Mouse (Mus musculus) liver, embryonic 14.5 days (tissue): Measurements from ENCODE around the gene Polr3e. TPM values are rescaled to one million over a fixed set of nuclear protein-coding genes. Genes with fewer than 3 reads are reported as not detected.

Experiments used
- ATAC-seq: fragments of 200-750 bp; cut with Nextera tagmentation; 2 replicates; pipeline ENCODE4 v1.8.0; 2017; ENCODE audit warnings: moderate number of reproducible peaks, mild to moderate bottlenecking, moderate library complexity; ENCODE audit not compliant: insufficient read depth
- DNase-seq, 3 experiments: peaks; one replicate each; pipeline ENCODE4 v3.0.0-alpha.2; 2012 to 2013; ENCODE audit warnings: low read depth in 3 of 3, low spot score in 3 of 3
- H3K27ac ChIP-seq: fragments of 300-500 bp; sonication (generic); 2 replicates; pipeline ENCODE4 v1.5.1; 2014; ENCODE audit warnings: moderate library complexity, mild to moderate bottlenecking, control low read depth, inconsistent platforms
- H3K27me3 ChIP-seq: fragments of 300-500 bp; sonication (generic); 2 replicates; pipeline ENCODE4 v1.6.1; 2014; ENCODE audit warnings: mild to moderate bottlenecking, low read length, moderate library complexity; ENCODE audit not compliant: control insufficient read depth, insufficient read depth
- H3K36me3 ChIP-seq: fragments of 300-500 bp; sonication (generic); replicated peaks from 2 replicates; pipeline ENCODE4 v1.6.1; 2014; ENCODE audit warnings: low read depth; ENCODE audit not compliant: control insufficient read depth, insufficient read depth
- H3K4me1 ChIP-seq, 2 experiments: fragments of 200-500 bp in 1 of 2; fragments of 300-500 bp in 1 of 2; sonication (generic) in 1 of 2; replicated peaks; 2 replicates each; pipeline ENCODE4 v1.6.1; 2012 to 2014; ENCODE audit warnings: antibody characterized with exemption in 1 of 2, inconsistent platforms in 1 of 2, low read length in 1 of 2; ENCODE audit not compliant: control insufficient read depth in 2 of 2, insufficient read depth in 2 of 2
- H3K4me2 ChIP-seq: fragments of 300-500 bp; sonication (generic); 2 replicates; pipeline ENCODE4 v1.6.1; 2014; ENCODE audit warnings: low read depth, mild to moderate bottlenecking, control low read depth, moderate library complexity
- H3K4me3 ChIP-seq, 2 experiments: fragments of 200-500 bp in 1 of 2; fragments of 300-500 bp in 1 of 2; sonication (generic) in 1 of 2; 2 replicates each; pipeline ENCODE4 v1.5.1; 2012 to 2014; ENCODE audit warnings: low read depth in 2 of 2, low read length in 2 of 2, mild to moderate bottlenecking in 2 of 2, control low read depth in 1 of 2, inconsistent platforms in 1 of 2, moderate library complexity in 1 of 2; ENCODE audit not compliant: insufficient read depth in 1 of 2
- H3K9ac ChIP-seq: fragments of 300-500 bp; sonication (generic); replicated peaks from 2 replicates; pipeline ENCODE4 v1.6.1; 2014; ENCODE audit warnings: mild to moderate bottlenecking, control low read depth, moderate library complexity
- H3K9me3 ChIP-seq: fragments of 300-500 bp; sonication (generic); 2 replicates; pipeline ENCODE4 v1.6.1; 2016; ENCODE audit warnings: low read length, mixed read lengths; ENCODE audit not compliant: control insufficient read depth
- CTCF ChIP-seq: IDR thresholded peaks from 2 replicates; pipeline ENCODE4 v1.5.1; 2016; ENCODE audit warnings: antibody characterized with exemption, low read depth, control low read depth
- EP300 ChIP-seq: IDR thresholded peaks from 2 replicates; pipeline ENCODE4 v1.6.1; 2016; ENCODE audit warnings: antibody characterized with exemption, low read depth
- WGBS: fragments of 180-500 bp; shearing (Covaris S2); extraction: QIAGEN DNeasy Blood & Tissue Kit; methylation state at CpG from one replicate; pipeline ENCODE4 v1.1.7; 2014; ENCODE audit not compliant: insufficient replicate concordance; 5-methylcytosine and 5-hydroxymethylcytosine counted together
- polyA plus RNA-seq, 2 experiments: library from polyadenylated mRNA; depleted of rRNA in 1 of 2; stranded (reverse) in 1 of 2; unstranded in 1 of 2; fragments of >200 nt; fragmentation: Nextera tagmentation in 1 of 2; extraction: Ambion mirVana in 1 of 2; gene quantifications; 2 replicates each; pipeline versions ENCODE4 v1.2.1 to v1.2.3; 2012 to 2014

Gene Polr3e
- polyA plus RNA-seq, 2 experiments = 7.1 to 9.2 TPM

- no peak for TF ChIP-seq EP300
- TF ChIP-seq CTCF = no peak
- Histone ChIP-seq H3K27ac (peak overlapping the region; percentile 74), H3K27me3 (peaks cover 2% of the 10 kb centered on the region; the same call in 1 of the 2 replicates), H3K9ac (peak overlapping the region; percentile 88), H3K4me3 (peak overlapping the region; percentile 77 to 82), H3K36me3 (peaks cover 9% of the 10 kb centered on the region), H3K4me2 (peak overlapping the region; percentile 99), H3K9me3 (no peaks in the 10 kb centered on the region), H3K4me1 (peaks cover 21 to 23% of the 10 kb centered on the region in 2 experiments)
- ATAC-seq (no peak), DNase-seq (no peak)
- WGBS = 7% methylated on average over 7 of the region's 7 CpGs
Measured at GRCm38 (mm10) chr7:120982968-120983367, 65.4 kb downstream of the Polr3e start.

- no peaks in the 10 kb centered on the region for H3K9me3 ChIP-seq
- 68% methylated on average over 8 of the region's 8 CpGs for WGBS
- no peak overlapping the region for H3K27ac ChIP-seq
- no peaks in the 10 kb centered on the region; the same call in 1 of the 2 replicates for H3K27me3 ChIP-seq
- H3K4me3 ChIP-seq = no peak overlapping the region
- DNase-seq (no peak), ATAC-seq (no peak)
- TF ChIP-seq CTCF = no peak
- no peak for TF ChIP-seq EP300
- H3K4me2 ChIP-seq = no peak overlapping the region
- no peaks in the 10 kb centered on the region for H3K36me3 ChIP-seq
- peaks cover 0 to 2% of the 10 kb centered on the region in 2 experiments; a peak in 1 of 4 replicates for H3K4me1 ChIP-seq
- H3K9ac ChIP-seq = no peak overlapping the region
Measured at GRCm38 (mm10) chr7:120991191-120991590, 73.6 kb downstream of the Polr3e start.

Other genes starting within 250 kb of the Polr3e start
- 0.02 and 0.03 TPM in 2 replicates for gene Pdzd9, start 247.4 kb upstream of the Polr3e start, polyA plus RNA-seq (2012; rRNA removed)
- gene Pdzd9, start 247.4 kb upstream of the Polr3e start, polyA plus RNA-seq (2014; fragmentation: Nextera tagmentation; extraction: Ambion mirVana) = 0.06 and 0.14 TPM in 2 replicates
- gene Mosmo, start 240.1 kb upstream of the Polr3e start, polyA plus RNA-seq (2012; rRNA removed) = 8.0 and 9.6 TPM in 2 replicates
- gene Mosmo, start 240.1 kb upstream of the Polr3e start, polyA plus RNA-seq (2014; fragmentation: Nextera tagmentation; extraction: Ambion mirVana) = 4.8 and 6.3 TPM in 2 replicates
- 0.04 and 0.07 TPM in 2 replicates for gene Vwa3a, start 178.4 kb upstream of the Polr3e start, polyA plus RNA-seq (2012; rRNA removed)
- gene Vwa3a, start 178.4 kb upstream of the Polr3e start, polyA plus RNA-seq (2014; fragmentation: Nextera tagmentation; extraction: Ambion mirVana) = not detected in 2 replicates
- gene Gm5737, start 105.4 kb upstream of the Polr3e start, polyA plus RNA-seq (2012; rRNA removed) = not detected in 2 replicates
- gene Gm5737, start 105.4 kb upstream of the Polr3e start, polyA plus RNA-seq (2014; fragmentation: Nextera tagmentation; extraction: Ambion mirVana) = not detected in 2 replicates
- 21.5 and 30.2 TPM in 2 replicates for gene Eef2k, start 74.9 kb upstream of the Polr3e start, polyA plus RNA-seq (2012; rRNA removed)
- 13.4 and 14.5 TPM in 2 replicates for gene Eef2k, start 74.9 kb upstream of the Polr3e start, polyA plus RNA-seq (2014; fragmentation: Nextera tagmentation; extraction: Ambion mirVana)
- 67.9 and 100 TPM in 2 replicates for gene Cdr2, start 64.6 kb downstream of the Polr3e start, polyA plus RNA-seq (2012; rRNA removed)
- gene Cdr2, start 64.6 kb downstream of the Polr3e start, polyA plus RNA-seq (2014; fragmentation: Nextera tagmentation; extraction: Ambion mirVana) = 56.3 and 59.8 TPM in 2 replicates
- 0.04 and 0.06 TPM in 2 replicates for gene Mfsd13b, start 64.8 kb downstream of the Polr3e start, polyA plus RNA-seq (2012; rRNA removed)
- not detected in 2 replicates for gene Mfsd13b, start 64.8 kb downstream of the Polr3e start, polyA plus RNA-seq (2014; fragmentation: Nextera tagmentation; extraction: Ambion mirVana)
- gene Mettl9, start 116.7 kb downstream of the Polr3e start, polyA plus RNA-seq (2012; rRNA removed) = 12.2 and 18.5 TPM in 2 replicates
- gene Mettl9, start 116.7 kb downstream of the Polr3e start, polyA plus RNA-seq (2014; fragmentation: Nextera tagmentation; extraction: Ambion mirVana) = 45.3 and 49.1 TPM in 2 replicates
- gene Igsf6, start 156.8 kb downstream of the Polr3e start, polyA plus RNA-seq (2012; rRNA removed) = 3.3 and 4.7 TPM in 2 replicates
- gene Igsf6, start 156.8 kb downstream of the Polr3e start, polyA plus RNA-seq (2014; fragmentation: Nextera tagmentation; extraction: Ambion mirVana) = 5.8 and 7.2 TPM in 2 replicates
- 0.01 and 0.03 TPM in 2 replicates for gene Otoa, start 163.9 kb downstream of the Polr3e start, polyA plus RNA-seq (2012; rRNA removed)
- gene Otoa, start 163.9 kb downstream of the Polr3e start, polyA plus RNA-seq (2014; fragmentation: Nextera tagmentation; extraction: Ambion mirVana) = 0.09 TPM in 1 of 2 replicates, not detected in the other